Mouse (Mus musculus) forebrain, embryonic 12.5 days (tissue): ENCODE measurements around the gene Camta1. TPM values are rescaled to one million over a fixed set of nuclear protein-coding genes. Genes with fewer than 3 reads are reported as not detected.

Experiments used
- ATAC-seq: fragments of 200-750 bp; cut with Nextera tagmentation; 2 replicates; pipeline ENCODE4 v1.8.0; 2017; ENCODE audit warnings: moderate TSS enrichment; ENCODE audit not compliant: low FRiP score
- H3K27ac ChIP-seq: fragments of 300-500 bp; sonication (generic); 2 replicates; pipeline ENCODE4 v1.5.1; 2016; ENCODE audit warnings: mild to moderate bottlenecking
- H3K27me3 ChIP-seq: fragments of 300-500 bp; sonication (generic); 2 replicates; pipeline ENCODE4 v1.6.1; 2016; ENCODE audit warnings: mild to moderate bottlenecking
- H3K36me3 ChIP-seq: fragments of 300-500 bp; sonication (generic); replicated peaks from 2 replicates; pipeline ENCODE4 v1.6.1; 2016; ENCODE audit warnings: mild to moderate bottlenecking
- H3K4me1 ChIP-seq: fragments of 300-500 bp; sonication (generic); 2 replicates; pipeline ENCODE4 v1.6.1; 2016
- H3K4me2 ChIP-seq: fragments of 300-500 bp; sonication (generic); 2 replicates; pipeline ENCODE4 v1.6.1; 2016; ENCODE audit warnings: mild to moderate bottlenecking, moderate library complexity
- H3K4me3 ChIP-seq: fragments of 300-500 bp; sonication (generic); replicated peaks from 2 replicates; pipeline ENCODE4 v1.5.1; 2016; ENCODE audit warnings: mild to moderate bottlenecking
- H3K9ac ChIP-seq: fragments of 300-500 bp; sonication (generic); 2 replicates; pipeline ENCODE4 v1.6.1; 2016; ENCODE audit warnings: mild to moderate bottlenecking
- H3K9me3 ChIP-seq: fragments of 300-500 bp; sonication (generic); 2 replicates; pipeline ENCODE4 v1.6.1; 2016
- WGBS: fragments of 180-500 bp; shearing (Covaris S2); methylation state at CpG from one replicate; pipeline ENCODE4 v1.1.7; 2016; 5-methylcytosine and 5-hydroxymethylcytosine counted together
- polyA plus RNA-seq: library from polyadenylated mRNA; unstranded; fragments of >200 nt; fragmentation: Nextera tagmentation; extraction: Ambion mirVana; gene quantifications from 2 replicates; pipeline ENCODE4 v1.2.1, GENCODE M21; 2016

Gene Camta1
- polyA plus RNA-seq, 1 experiment from 2014 or later, result 164 TPM

- no peaks in the 10 kb centered on the region for H3K9me3 ChIP-seq
- no peaks in the 10 kb centered on the region for H3K36me3 ChIP-seq
- 0 out of 2 replicates have a peak, but pooled peaks cover 3% of the 10 kb centered on the region for H3K27me3 ChIP-seq
- ATAC-seq, result no peak
- H3K27ac ChIP-seq, result no peak overlapping the region
- WGBS, result 66% methylated on average over 8 of the region's 8 CpGs
- H3K9ac ChIP-seq, result no peak overlapping the region
- H3K4me2 ChIP-seq, result no peak overlapping the region
- H3K4me3 ChIP-seq, result no peak overlapping the region
- H3K4me1 ChIP-seq, result peaks cover 11% of the 10 kb centered on the region
These were observed 530.7 kb downstream of the Camta1 start for GRCm38 (mm10) chr4:151330983-151331382.

DNA sequence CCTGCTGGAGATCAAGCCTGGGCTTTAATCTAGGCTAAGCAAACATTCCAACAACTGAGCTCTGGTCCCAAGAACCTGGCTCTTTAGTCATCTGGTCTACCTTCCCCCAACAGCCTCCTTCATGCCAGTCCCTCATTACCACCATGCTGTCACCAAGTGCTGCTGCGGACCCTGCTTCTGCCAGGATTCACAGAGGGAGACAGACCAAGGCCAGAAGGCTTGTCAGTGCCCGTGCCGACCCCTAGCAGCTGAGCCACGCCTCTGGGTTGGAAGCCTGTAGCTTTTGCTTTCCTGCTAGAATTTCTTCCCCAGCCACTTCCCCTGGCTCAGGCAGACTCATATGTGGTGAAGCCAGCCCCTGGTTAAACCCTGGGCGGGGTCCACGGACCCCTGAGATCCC is 533.6 kb downstream of the Camta1 start:
- no peaks in the 10 kb centered on the region for H3K36me3 ChIP-seq
- no peaks in the 10 kb centered on the region for H3K9me3 ChIP-seq
- 0 out of 2 replicates have a peak, but pooled peaks cover 8% of the 10 kb centered on the region for H3K27me3 ChIP-seq
- no peak overlapping the region for H3K4me2 ChIP-seq
- no peak overlapping the region for H3K4me3 ChIP-seq
- peaks cover 11% of the 10 kb centered on the region for H3K4me1 ChIP-seq
- 86% methylated on average over 6 of the region's 6 CpGs for WGBS
- ATAC-seq, result no peak
- H3K9ac ChIP-seq, result no peak overlapping the region
- no peak overlapping the region for H3K27ac ChIP-seq

DNA sequence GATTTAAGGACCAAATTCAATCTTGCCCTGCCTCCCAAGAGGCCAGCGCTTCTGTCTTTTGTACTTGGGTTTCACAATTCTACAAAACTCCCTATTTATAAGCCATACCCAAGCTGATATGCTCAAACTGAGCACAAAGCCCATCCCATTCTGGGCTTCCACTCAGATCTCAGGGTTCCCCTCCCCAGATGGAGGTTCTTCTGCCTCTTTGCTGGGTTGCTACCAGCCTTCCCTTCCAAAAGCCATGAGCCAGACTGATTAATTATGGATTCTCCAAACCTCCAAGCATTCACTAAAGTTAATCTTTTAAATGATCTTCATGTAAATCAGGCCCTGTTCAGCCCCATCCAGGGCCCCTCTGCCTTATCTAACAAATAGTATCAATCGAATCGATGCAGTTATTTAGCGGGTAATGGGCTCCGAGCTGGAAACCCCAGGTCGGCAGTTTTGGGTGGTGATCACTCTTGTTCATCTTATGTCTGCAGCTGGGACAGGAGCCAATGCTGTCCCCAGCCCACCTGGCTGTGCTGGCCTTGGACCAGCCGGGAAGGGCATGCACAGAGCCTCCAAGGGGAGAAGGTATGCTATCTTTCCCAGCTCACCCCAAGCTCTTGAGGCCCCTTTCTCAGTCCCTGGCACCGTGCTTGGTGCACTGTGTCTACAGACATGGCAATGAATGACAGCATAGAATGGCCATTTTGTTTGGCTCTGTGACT is 534.5 kb downstream of the Camta1 start:
- H3K36me3 ChIP-seq, result no peaks in the 10 kb centered on the region
- no peak overlapping the region for H3K27ac ChIP-seq
- H3K9ac ChIP-seq, result no peak overlapping the region
- no peaks in the 10 kb centered on the region for H3K9me3 ChIP-seq
- 94% methylated on average over 8 of the region's 8 CpGs for WGBS
- H3K4me3 ChIP-seq, result no peak overlapping the region
- ATAC-seq, result no peak
- peaks cover 8% of the 10 kb centered on the region; the same call in 1 of the 2 replicates for H3K27me3 ChIP-seq
- H3K4me2 ChIP-seq, result no peak overlapping the region
- H3K4me1 ChIP-seq, result peaks cover 3% of the 10 kb centered on the region; the same call in 1 of the 2 replicates

DNA sequence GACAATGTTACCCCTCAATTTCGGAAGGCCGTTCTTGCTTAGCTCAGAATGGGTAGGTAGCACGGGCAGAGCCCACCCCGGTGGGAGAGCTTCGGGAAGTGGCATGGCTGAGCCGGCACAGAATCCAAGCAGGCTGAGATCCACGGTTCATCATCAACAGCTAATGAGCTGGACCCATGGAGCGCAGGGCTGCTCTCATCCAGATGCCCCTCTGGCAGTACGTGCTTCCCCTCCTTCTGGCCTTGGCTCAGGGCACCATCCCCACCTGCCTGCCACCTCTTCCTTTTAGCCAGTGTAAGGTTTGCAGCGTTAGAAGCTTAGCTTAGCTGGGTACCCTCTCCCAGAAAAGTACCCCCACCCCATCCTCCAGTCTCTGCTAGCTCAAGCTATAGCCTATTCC is 545.2 kb downstream of the Camta1 start:
- 79% methylated on average over 10 of the region's 10 CpGs for whole genome bisulfite sequencing
- H3K9ac ChIP-seq, result no peak overlapping the region

GRCm38 (mm10) chr4:151315726-151316125 is 546.0 kb downstream of the Camta1 start:
- Histone ChIP-seq H3K27me3 (no peaks in the 10 kb centered on the region), H3K4me2 (no peak overlapping the region), H3K9ac (no peak overlapping the region), H3K9me3 (no peaks in the 10 kb centered on the region), H3K4me1 (peaks cover 8% of the 10 kb centered on the region; the same call in 1 of the 2 replicates), H3K36me3 (no peaks in the 10 kb centered on the region), H3K4me3 (no peak overlapping the region), H3K27ac (no peak overlapping the region)
- WGBS, result 65% methylated on average over 10 of the region's 10 CpGs
- ATAC-seq, result no peak

More for the DNA sequence above, 545.2 kb downstream of the Camta1 start:
- H3K4me1 ChIP-seq, result peaks cover 6% of the 10 kb centered on the region; the same call in 1 of the 2 replicates
- ATAC-seq, result no peak
- H3K4me2 ChIP-seq, result no peak overlapping the region
- no peaks in the 10 kb centered on the region for H3K9me3 ChIP-seq
- 0 out of 2 replicates have a peak, but pooled peaks cover 3% of the 10 kb centered on the region for H3K27me3 ChIP-seq
- no peaks in the 10 kb centered on the region for H3K36me3 ChIP-seq
- H3K27ac ChIP-seq, result no peak overlapping the region
- H3K4me3 ChIP-seq, result no peak overlapping the region

DNA sequence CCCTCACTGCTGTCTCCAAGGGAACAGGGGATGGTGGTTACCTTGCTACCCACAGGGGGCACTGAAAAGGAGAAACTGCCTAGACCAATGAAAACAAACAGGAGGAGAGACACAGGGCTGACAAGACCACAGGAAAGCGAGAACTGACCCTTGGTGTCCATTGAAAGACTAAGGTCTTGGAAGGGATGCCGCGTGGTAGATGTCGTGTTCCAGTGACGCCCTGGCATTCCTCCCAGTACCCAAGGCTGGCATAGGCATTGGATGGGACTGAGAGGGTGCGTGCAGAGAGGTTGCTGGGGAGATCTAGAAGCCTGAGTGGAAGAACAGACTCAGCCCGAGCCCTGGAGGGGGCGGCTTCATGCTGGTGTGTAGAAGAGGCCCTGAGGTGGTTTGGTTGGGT is 550.9 kb downstream of the Camta1 start:
- H3K4me2 ChIP-seq, result no peak overlapping the region
- no peak overlapping the region for H3K27ac ChIP-seq
- H3K4me3 ChIP-seq, result no peak overlapping the region
- ATAC-seq, result no peak
- H3K4me1 ChIP-seq, result peaks cover 10% of the 10 kb centered on the region; the same call in 1 of the 2 replicates
- no peaks in the 10 kb centered on the region for H3K36me3 ChIP-seq
- WGBS, result 91% methylated on average over 8 of the region's 8 CpGs
- H3K27me3 ChIP-seq, result no peaks in the 10 kb centered on the region
- no peak overlapping the region for H3K9ac ChIP-seq
- no peaks in the 10 kb centered on the region for H3K9me3 ChIP-seq

DNA sequence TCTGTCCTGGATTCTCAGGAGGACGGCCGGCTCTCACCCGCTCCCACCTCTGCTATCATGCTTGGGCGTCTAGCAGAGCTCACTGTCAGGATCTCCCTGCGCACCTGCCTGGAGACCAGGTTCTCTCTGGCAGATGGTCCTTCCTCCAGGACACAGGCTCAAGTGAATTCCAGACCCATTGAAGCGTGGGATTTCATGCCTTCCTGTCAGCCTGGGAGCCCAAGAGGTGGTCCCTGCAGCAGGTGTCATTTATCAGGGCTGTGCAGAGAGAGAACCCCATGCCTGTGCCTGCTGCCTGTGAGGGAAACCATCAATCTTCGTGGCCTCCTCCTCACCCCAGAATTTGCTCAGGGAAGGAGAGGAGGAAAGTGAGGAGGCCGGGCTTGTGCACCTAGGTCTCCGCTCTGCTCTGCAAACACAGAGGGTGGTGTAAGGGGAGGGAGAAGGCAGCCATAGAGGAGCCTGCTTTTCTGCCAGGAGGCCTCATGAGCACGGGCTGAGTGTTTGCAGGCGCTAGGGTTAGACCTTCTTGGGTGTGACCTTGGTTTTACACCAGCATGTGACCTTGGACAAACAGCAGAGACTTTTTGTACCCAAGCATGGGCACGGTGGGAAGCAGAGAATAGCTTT is 551.5 kb downstream of the Camta1 start:
- no peak for ATAC-seq
- H3K9me3 ChIP-seq, result no peaks in the 10 kb centered on the region
- H3K4me2 ChIP-seq, result no peak overlapping the region
- no peak overlapping the region for H3K9ac ChIP-seq
- H3K27me3 ChIP-seq, result no peaks in the 10 kb centered on the region
- peaks cover 8% of the 10 kb centered on the region; the same call in 1 of the 2 replicates for H3K4me1 ChIP-seq
- H3K27ac ChIP-seq, result no peak overlapping the region
- 73% methylated on average over 12 of the region's 12 CpGs for WGBS
- no peaks in the 10 kb centered on the region for H3K36me3 ChIP-seq
- H3K4me3 ChIP-seq, result no peak overlapping the region

- H3K27ac ChIP-seq, result no peak overlapping the region
- H3K27me3 ChIP-seq, result no peaks in the 10 kb centered on the region
- no peaks in the 10 kb centered on the region for H3K9me3 ChIP-seq
- no peak overlapping the region for H3K9ac ChIP-seq
- no peak overlapping the region for H3K4me3 ChIP-seq
- no peak overlapping the region for H3K4me2 ChIP-seq
- H3K36me3 ChIP-seq, result no peaks in the 10 kb centered on the region
- H3K4me1 ChIP-seq, result peaks cover 13% of the 10 kb centered on the region
- 93% methylated on average over 11 of the region's 11 CpGs for WGBS
- ATAC-seq, result no peak
These were observed 554.8 kb downstream of the Camta1 start for GRCm38 (mm10) chr4:151306890-151307289.

GRCm38 (mm10) chr4:151306311-151306765 is 555.3 kb downstream of the Camta1 start:
- H3K27ac ChIP-seq, result no peak overlapping the region
- H3K4me1 ChIP-seq, result peaks cover 14% of the 10 kb centered on the region
- 77% methylated on average over 11 of the region's 11 CpGs for WGBS
- H3K27me3 ChIP-seq, result 0 out of 2 replicates have a peak, but pooled peaks cover under 1% of the 10 kb centered on the region
- H3K36me3 ChIP-seq, result no peaks in the 10 kb centered on the region
- ATAC-seq, result no peak
- no peaks in the 10 kb centered on the region for H3K9me3 ChIP-seq
- H3K9ac ChIP-seq, result no peak overlapping the region
- no peak overlapping the region for H3K4me3 ChIP-seq
- no peak overlapping the region for H3K4me2 ChIP-seq

GRCm38 (mm10) chr4:151305761-151306160 is 555.9 kb downstream of the Camta1 start:
- no peak for ATAC-seq
- H3K9ac ChIP-seq, result no peak overlapping the region
- H3K4me2 ChIP-seq, result no peak overlapping the region
- WGBS, result 84% methylated on average over 6 of the region's 6 CpGs
- no peaks in the 10 kb centered on the region for H3K36me3 ChIP-seq
- no peak overlapping the region for H3K27ac ChIP-seq
- H3K4me1 ChIP-seq, result peaks cover 15% of the 10 kb centered on the region
- H3K27me3 ChIP-seq, result 0 out of 2 replicates have a peak, but pooled peaks cover 4% of the 10 kb centered on the region
- H3K4me3 ChIP-seq, result no peak overlapping the region
- H3K9me3 ChIP-seq, result no peaks in the 10 kb centered on the region

GRCm38 (mm10) chr4:151303931-151304330 is 557.7 kb downstream of the Camta1 start:
- Histone ChIP-seq H3K36me3 (no peaks in the 10 kb centered on the region), H3K27ac (no peak overlapping the region), H3K9me3 (no peaks in the 10 kb centered on the region), H3K4me3 (no peak overlapping the region), H3K27me3 (peaks cover 16% of the 10 kb centered on the region), H3K4me1 (peaks cover 15% of the 10 kb centered on the region), H3K4me2 (no peak overlapping the region), H3K9ac (no peak overlapping the region)
- 73% methylated on average over 3 of the region's 3 CpGs for WGBS
- no peak for ATAC-seq

GRCm38 (mm10) chr4:151303436-151303835 is 558.2 kb downstream of the Camta1 start:
- no peak overlapping the region for H3K4me3 ChIP-seq
- H3K27ac ChIP-seq, result no peak overlapping the region
- no peaks in the 10 kb centered on the region for H3K36me3 ChIP-seq
- WGBS, result 87% methylated on average over 5 of the region's 5 CpGs
- H3K9me3 ChIP-seq, result no peaks in the 10 kb centered on the region
- no peak for ATAC-seq
- no peak overlapping the region for H3K9ac ChIP-seq
- H3K4me1 ChIP-seq, result peaks cover 15% of the 10 kb centered on the region
- no peak overlapping the region for H3K4me2 ChIP-seq
- peaks cover 20% of the 10 kb centered on the region for H3K27me3 ChIP-seq
